Mouse (Mus musculus) adrenal gland (tissue): ENCODE measurements at regions not wholly inside any gene's neighbourhood (a gene's known extent, or its start where the extent isn't known, plus 50 kb on each side); places are given as distances from the start of the nearest gene placed in this dataset.

Experiments
- intact Hi-C: fragments of 180-260 bp; cut with DNase I; formaldehyde crosslinking; loops from one replicate; pipeline ENCODE4 v1.15.1; 2025

DNA sequence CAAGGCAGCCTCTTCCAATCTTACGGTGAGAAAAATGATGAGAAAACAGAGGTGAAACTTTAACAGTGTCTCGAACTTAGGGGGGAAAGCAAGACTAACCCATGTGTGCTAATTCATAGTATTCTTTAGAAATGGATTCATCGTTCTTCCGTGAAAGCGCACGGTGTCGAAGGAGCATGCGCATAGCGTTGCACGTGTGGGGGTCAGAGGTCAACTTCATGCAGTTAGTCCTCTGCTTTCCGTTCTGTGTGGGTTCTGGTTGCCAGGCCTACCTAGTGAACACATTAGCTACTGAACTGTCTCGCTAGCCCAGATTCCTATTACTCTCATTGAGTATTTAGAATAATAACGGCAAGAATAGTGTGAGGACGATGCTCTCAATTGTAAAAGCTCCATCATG is 74.7 kb upstream of the Kcnk2 start:
- intact Hi-C loops, result no loop called here

DNA sequence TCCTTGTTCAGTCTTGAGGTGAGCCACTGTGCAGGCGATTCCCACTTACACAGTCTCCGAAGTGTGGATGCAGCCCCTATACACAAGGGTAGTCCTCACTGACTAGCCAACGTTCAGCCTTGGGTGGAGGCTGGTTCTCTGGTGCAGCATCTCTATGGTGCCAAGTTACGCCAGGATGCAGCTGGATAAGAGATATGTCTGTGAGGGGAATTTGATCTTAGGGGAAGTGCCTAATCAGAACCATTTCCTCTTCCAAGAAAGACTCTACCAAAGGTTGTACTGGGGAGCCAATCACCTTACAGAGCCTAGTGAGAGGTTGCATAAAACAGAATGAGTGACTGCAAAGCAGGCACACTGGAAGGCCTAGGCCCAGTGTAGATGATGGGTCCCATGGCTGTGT is 71.0 kb upstream of the Kcnk2 start:
- intact Hi-C loops, result no loop called here

DNA sequence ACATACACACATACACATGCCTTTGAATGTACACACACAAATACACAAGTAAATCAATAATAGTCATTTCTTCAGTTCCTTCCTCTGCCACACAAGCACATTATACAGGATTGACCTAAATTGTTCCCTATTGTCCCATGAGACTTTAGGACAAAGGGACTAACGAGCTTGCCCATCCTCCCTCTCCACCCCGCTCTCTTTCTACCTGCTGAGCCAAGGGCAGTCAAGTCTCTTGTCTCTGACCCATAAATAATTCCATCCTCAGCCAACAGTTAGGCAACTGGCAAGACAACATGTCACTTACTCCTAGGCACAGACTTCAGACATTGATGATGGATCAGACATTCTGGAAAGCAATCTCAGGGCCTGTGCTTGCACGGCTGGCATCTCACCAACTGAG is 56.3 kb upstream of the Kcnk2 start:
- intact Hi-C loops, result no loop called here
